Mouse (Mus musculus) lung, postnatal 36 days (tissue): ENCODE results near the gene Disp3.

Experiments
- DNase-seq: peaks from one replicate; pipeline ENCODE4 v3.0.0; 2022; ENCODE audit warnings: mixed read lengths

Disp3 gene

DNA sequence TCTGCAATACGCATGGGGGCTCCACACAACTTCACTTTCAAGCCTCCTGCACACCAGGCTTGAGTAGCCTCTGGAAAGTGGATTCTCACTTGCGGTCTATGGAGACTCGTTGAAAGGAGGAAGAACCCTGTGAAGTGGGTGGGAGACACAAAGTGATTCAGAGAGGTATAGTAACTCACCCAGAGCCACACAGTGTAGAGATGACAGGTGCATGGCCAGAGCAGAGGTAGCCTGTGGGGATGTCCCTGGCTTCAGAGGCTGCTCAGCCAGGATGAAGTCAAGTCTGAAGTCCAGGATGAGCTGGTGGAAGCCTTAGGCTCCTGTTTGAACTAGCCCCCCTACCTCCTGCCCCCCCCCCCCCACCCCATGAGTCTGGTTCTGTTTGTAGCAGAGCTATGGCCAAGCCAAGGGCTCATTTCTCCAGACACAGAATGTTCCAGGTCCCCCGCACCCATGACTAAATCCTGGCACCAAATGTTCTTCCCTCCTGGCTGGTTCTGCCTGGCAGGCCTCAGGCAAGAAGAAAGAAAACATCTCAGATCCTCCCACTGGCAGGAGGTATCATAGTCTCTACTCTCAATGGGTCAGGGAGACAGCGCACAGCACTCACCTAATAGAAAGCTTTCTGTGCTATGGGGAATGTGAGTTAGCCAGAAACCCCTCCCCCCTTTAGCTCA is 73.2 kb downstream of the Disp3 start:
- DNase-seq = no peak

DNA sequence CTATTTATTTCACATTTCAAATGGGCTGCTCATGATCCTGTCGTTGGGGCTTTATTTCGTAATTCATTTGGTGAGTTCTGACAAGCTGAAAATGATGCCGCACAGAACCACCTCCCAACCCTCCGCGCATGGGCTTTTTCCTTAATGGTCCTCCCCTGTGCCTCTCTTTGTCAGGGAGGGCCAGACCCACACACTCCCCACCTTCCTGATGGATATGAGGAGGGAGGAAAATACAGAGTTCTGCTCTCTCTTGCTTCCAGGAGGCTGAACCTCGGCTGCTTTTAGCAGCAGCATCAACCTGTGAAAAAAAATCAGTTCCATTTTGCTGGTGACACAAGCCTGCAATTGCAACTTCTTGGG is 82.9 kb downstream of the Disp3 start:
- no peak for DNase-seq

DNA sequence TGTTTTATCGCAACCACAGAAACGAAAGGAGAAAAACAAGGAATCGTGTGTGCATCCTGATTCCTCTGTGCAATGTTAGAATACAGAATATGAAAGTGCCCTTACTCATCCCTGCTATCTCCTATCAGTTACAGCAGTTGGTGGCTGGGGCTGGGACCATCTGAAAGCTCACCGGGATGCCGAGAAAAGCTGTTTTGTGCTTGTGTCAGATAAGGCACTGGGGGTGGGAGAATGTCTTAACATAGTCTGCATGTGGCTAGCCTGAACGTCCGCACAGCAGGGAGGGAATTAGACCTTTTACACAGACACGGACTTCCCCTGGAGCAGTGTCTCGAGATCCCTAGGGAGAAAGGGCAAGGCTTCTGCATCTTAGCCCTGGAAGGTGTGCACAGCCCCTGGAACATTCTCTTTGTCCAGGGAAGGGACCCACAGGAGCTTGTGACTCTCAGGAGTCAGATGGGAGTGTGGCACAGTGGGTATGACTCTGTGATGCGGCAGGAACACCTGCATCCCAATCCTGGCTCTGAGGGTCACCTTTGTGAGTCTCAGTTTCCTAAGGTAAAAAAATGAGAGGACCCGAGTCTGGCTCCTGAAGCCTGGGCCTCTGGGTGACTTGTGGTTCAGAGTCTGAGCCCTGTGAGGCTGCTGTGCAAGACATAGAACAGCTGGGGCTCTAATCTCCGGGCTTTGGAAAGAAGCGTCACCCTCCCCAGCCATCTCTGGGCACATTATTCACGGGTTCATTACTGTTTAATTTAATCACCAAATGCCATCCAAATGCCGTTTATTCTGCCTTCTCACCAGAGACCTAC is 83.5 kb downstream of the Disp3 start:
- DNase-seq = no peak

DNA sequence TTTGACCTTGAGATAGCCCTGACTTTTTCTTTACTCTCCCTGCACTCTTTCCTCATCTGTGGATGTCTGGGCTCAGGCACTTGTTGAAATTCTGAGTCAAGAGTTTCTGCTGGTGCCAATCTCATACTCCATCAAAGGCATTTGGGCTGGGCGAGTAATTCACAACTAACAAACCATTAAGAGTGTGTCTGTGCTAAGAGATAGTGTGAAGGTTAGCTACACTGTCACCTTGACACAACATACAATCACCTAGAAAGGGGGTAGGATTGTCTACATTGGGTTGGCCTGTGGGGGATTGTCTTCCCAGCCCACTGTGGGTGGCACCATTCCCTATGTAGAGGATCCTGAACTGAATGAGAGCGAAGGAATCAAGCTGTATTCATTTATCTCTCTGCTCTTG is 84.2 kb downstream of the Disp3 start:
- no peak for DNase-seq

DNA sequence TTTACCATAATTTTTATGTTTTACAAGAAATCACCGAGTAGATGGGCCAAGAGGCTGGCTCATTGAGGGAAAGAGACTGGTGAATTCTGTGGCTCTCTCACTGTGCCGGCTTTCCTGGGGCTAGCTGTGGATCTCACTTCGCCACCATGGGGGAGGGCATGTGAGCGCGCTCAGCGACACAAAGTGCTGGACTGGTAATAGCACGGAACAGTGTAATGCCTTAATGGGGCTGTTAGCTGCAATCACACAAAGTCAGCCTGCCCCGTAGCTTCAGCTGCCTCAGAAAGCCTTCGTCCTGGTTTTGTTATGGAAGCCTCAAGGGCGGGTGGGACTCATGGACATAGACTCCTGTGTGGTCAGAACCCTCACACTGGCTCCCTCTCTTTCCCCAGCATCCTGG is 89.0 kb downstream of the Disp3 start:
- DNase-seq = no peak

DNA sequence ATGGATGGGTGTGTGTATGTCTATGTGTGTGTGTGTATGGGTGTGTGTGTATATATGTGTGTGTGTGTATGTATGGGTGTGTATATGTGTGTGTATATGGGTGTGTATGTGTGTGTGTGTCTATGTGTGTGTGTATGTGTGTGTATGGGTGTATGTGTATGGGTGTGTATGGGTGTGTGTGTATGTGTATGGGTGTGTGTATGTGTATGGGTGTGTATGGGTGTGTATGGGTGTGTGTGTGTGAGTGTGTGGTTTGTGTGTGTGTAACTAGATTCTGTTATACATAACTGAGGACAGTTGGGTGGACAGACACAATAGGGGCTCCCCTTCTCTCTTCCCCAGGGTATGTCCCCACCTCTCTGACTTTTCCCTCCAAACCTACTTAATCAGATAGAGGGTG is 93.4 kb downstream of the Disp3 start:
- DNase-seq = no peak

DNA sequence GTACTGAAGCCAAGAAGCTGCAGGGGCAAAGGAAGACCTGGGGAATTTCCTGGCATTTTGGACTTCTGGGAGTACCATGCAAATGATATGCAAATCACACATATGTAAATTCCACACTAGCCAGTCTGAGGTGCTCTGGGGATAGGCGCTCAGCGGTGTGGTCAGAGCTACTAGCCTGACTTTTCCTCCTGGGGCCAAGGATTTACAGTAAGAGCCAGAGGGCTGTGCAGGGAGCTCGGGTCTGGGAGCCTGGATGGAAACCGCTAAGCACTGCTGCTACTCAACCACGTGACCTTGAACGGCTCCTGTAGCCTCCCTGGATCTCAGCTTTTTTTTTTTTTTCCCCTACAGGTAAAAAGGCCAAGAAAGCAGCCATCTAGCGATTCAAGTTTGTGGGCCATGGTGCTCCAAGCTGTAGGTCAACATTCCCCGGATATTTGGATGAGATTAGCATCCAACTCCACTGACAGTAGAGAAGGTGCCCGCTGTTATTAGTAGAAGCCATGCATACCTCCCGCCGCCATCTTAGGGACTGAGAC is 95.0 kb downstream of the Disp3 start:
- DNase-seq = no peak
